Mouse (Mus musculus) urinary bladder, postnatal 36 days (tissue): ENCODE data around the gene Tm6sf1.

Experiments
- DNase-seq, 2 experiments: peaks; one replicate each; pipeline ENCODE4 v3.0.0; 2022; ENCODE audit warnings: low spot score in 2 of 2, mixed read lengths in 1 of 2

The Tm6sf1 gene

GRCm38 (mm10) chr7:81885128-81885527 lies 26.3 kb downstream of the Tm6sf1 start:
- no peak for DNase-seq

- DNase-seq: no peak
These were observed 40.6 kb downstream of the Tm6sf1 start for GRCm38 (mm10) chr7:81899361-81899760.

GRCm38 (mm10) chr7:81904094-81904493 lies 45.3 kb downstream of the Tm6sf1 start:
- no peak for DNase-seq

GRCm38 (mm10) chr7:81904926-81905325 lies 46.1 kb downstream of the Tm6sf1 start:
- DNase-seq: no peak

- DNase-seq: no peak
These were observed 59.5 kb downstream of the Tm6sf1 start for GRCm38 (mm10) chr7:81918316-81918715.

- no peak for DNase-seq
These were observed 61.5 kb downstream of the Tm6sf1 start for GRCm38 (mm10) chr7:81920314-81920713.

- no peak for DNase-seq
These were observed 62.7 kb downstream of the Tm6sf1 start for GRCm38 (mm10) chr7:81921379-81921952.

GRCm38 (mm10) chr7:81928998-81929397 lies 70.2 kb downstream of the Tm6sf1 start:
- DNase-seq: no peak

GRCm38 (mm10) chr7:81932521-81933045 lies 73.8 kb downstream of the Tm6sf1 start:
- no peak for DNase-seq

GRCm38 (mm10) chr7:81933061-81933600 lies 74.3 kb downstream of the Tm6sf1 start:
- DNase-seq: no peak

- DNase-seq: peak; percentile 26 to 52
These were observed 74.9 kb downstream of the Tm6sf1 start for GRCm38 (mm10) chr7:81933601-81934266.
